Comparison of ENCODE assay signal across 24 mouse cellular contexts in the genomic region with DNA sequence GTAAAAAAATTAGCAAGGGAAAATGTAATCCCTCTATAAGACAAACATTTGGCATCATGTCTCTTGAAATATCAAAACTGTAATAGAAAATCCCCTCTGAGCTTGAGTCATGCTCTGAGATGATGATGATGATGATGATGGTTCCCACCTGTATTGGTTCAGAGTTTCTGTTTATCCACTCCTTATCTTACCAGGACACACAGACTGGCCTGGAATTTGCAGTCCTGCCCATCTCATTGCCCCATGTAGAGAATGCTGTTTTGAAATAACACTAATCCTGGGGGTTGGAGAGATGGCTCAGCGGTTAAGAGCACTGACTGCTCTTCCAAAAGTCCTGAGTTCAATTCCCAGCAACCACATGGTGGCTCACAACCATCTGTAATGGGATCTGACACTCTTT. TPM values are rescaled to one million over a fixed set of nuclear protein-coding genes. Genes with fewer than 3 reads are reported as not detected.
DNase-seq lines count a peak whose midpoint lies in the region; ATAC-seq lines count a peak whose summit lies in the region.
"Had no signal": no experiment of that assay in that cellular context is flagged by ENCODE, and none has a peak within 500 bp of the region (broad histone marks: within the 10 kb centered on the region; RNA-seq: fewer than 3 reads in every experiment).

No protein-coding gene starts in this region.

- H3K27me3 ChIP-seq in erythroblast, embryonic 14.5 days (ENCODE audit: control insufficient read depth), result peaks cover 22% of the 10 kb centered on the region
- H3K27me3 ChIP-seq in liver, embryonic 11.5 days (replicated peaks; ENCODE audit: control insufficient read depth, insufficient read depth, low read length), result peaks cover 16% of the 10 kb centered on the region
- H3K27me3 ChIP-seq in liver, embryonic 15.5 days, result peaks cover 22% of the 10 kb centered on the region
- H3K27me3 ChIP-seq: forebrain, embryonic 12.5 days; hindbrain, embryonic 12.5 days; hindbrain, embryonic 15.5 days; Patski had no signal

- no peaks in the 10 kb centered on the region for H3K9me3 ChIP-seq in erythroblast, embryonic 14.5 days (ENCODE audit: control insufficient read depth, low read length)
- H3K9me3 ChIP-seq in liver, embryonic 11.5 days (ENCODE audit: control insufficient read depth, low read length), result no peaks in the 10 kb centered on the region
- H3K9me3 ChIP-seq in liver, embryonic 15.5 days (replicated peaks), result no peaks in the 10 kb centered on the region
- H3K9me3 ChIP-seq: forebrain, embryonic 12.5 days; G1E; heart, embryonic 13.5 days; hindbrain, embryonic 12.5 days; hindbrain, embryonic 15.5 days had no signal

- DNase-seq in liver, result peak; percentile 51
- no peak for DNase-seq in liver, embryonic 11.5 days (ENCODE audit: low spot score)
- DNase-seq in adrenal gland, postnatal 36 days, result no peak
- no peak for DNase-seq in adrenal gland, postnatal 14 days
- DNase-seq: adrenal gland, postnatal 25 days; B cell, adult 2 months; cerebellum, adult 8-10 months; cerebellum, postnatal 14 days; gastrocnemius, postnatal 10 days; gastrocnemius, postnatal 36 days had no signal

- H3K4me1 ChIP-seq in erythroblast, embryonic 14.5 days (ENCODE audit: control insufficient read depth), result peaks cover 94% of the 10 kb centered on the region
- peaks cover 39% of the 10 kb centered on the region for H3K4me1 ChIP-seq in liver, embryonic 11.5 days (replicated peaks; ENCODE audit: control insufficient read depth, insufficient read depth, low read length)
- peaks cover 92% of the 10 kb centered on the region for H3K4me1 ChIP-seq in liver, embryonic 15.5 days (replicated peaks)

- H3K4me3 ChIP-seq in erythroblast, embryonic 14.5 days (replicated peaks), result peak overlapping the region; percentile 83
- H3K4me3 ChIP-seq in liver, embryonic 11.5 days (ENCODE audit: low read depth, low read length), result no peak overlapping the region
- H3K4me3 ChIP-seq in liver, embryonic 15.5 days (replicated peaks), result no peak overlapping the region
- H3K4me3 ChIP-seq: forebrain, embryonic 12.5 days; heart, embryonic 13.5 days; hindbrain, embryonic 12.5 days; hindbrain, embryonic 15.5 days had no signal

- WGBS in liver, embryonic 11.5 days, result 77% methylated on average over 1 of the region's 1 CpGs
- WGBS in liver, embryonic 15.5 days (ENCODE audit: insufficient replicate concordance), result 79% methylated on average over 1 of the region's 1 CpGs

- H3K9ac ChIP-seq in liver, embryonic 11.5 days (ENCODE audit: low read depth, low read length), result no peak overlapping the region
- H3K9ac ChIP-seq in liver, embryonic 15.5 days, result peak overlapping the region; percentile 22; the same call in 1 of the 2 replicates
- H3K9ac ChIP-seq: forebrain, embryonic 12.5 days; heart, embryonic 13.5 days; hindbrain, embryonic 12.5 days; hindbrain, embryonic 15.5 days had no signal

- no peak overlapping the region for H3K4me2 ChIP-seq in liver, embryonic 11.5 days
- peak overlapping the region; percentile 82 for H3K4me2 ChIP-seq in liver, embryonic 15.5 days
- H3K4me2 ChIP-seq: forebrain, embryonic 12.5 days; hindbrain, embryonic 12.5 days had no signal

- H3K27ac ChIP-seq in liver, embryonic 11.5 days (ENCODE audit: low read depth, low read length), result no peak overlapping the region
- peak overlapping the region; percentile 98 for H3K27ac ChIP-seq in liver, embryonic 15.5 days (replicated peaks)
- H3K27ac ChIP-seq: forebrain, embryonic 12.5 days; heart, embryonic 13.5 days; hindbrain, embryonic 15.5 days had no signal

- peaks cover 58% of the 10 kb centered on the region for H3K36me3 ChIP-seq in erythroblast, embryonic 14.5 days (ENCODE audit: control insufficient read depth)
- no peaks in the 10 kb centered on the region for H3K36me3 ChIP-seq in liver, embryonic 11.5 days (ENCODE audit: control insufficient read depth, insufficient read depth, low read length)
- H3K36me3 ChIP-seq in liver, embryonic 15.5 days (replicated peaks), result peaks cover 16% of the 10 kb centered on the region
- H3K36me3 ChIP-seq: forebrain, embryonic 12.5 days; G1E; heart, embryonic 13.5 days; hindbrain, embryonic 12.5 days; hindbrain, embryonic 15.5 days had no signal

- ATAC-seq in erythroblast, adult 5-6 weeks (replicated peaks; ENCODE audit: low FRiP score, poor library complexity, severe bottlenecking), result no peak
- no peak for ATAC-seq in liver, embryonic 11.5 days (replicated peaks; ENCODE audit: low FRiP score)
- ATAC-seq in liver, embryonic 15.5 days (ENCODE audit: insufficient read depth), result no peak
- ATAC-seq: forebrain, embryonic 16.5 days; intestine, postnatal 0 days had no signal

RNA-seq across cellular contexts. Expression of gene Ypel4, which starts 1.5 kb away (rescaled TPM):
- 145 and 156 TPM in 2 replicates for polyA plus RNA-seq in erythroblast, embryonic 14.5 days (2012)
- total RNA-seq in erythroblast, adult 5-6 weeks (2015; ENCODE audit: low replicate concordance), result 1,364 and 1,503 TPM in 2 replicates
- total RNA-seq in erythroblast, adult 5-6 weeks (2017; ENCODE audit: low replicate concordance), result 1,636 and 1,967 TPM in 2 replicates
- polyA plus RNA-seq in liver, embryonic 11.5 days (2014; fragmentation: Nextera tagmentation; extraction: Ambion mirVana), result 11.4 and 14.2 TPM in 2 replicates
- polyA plus RNA-seq in liver, embryonic 15.5 days (2015; fragmentation: Nextera tagmentation; extraction: Ambion mirVana), result 66.9 and 75.7 TPM in 2 replicates
- 1 to 10 TPM; 2.8 to 5.0 TPM for total RNA-seq in adrenal gland, postnatal 36 days (2021)
- total RNA-seq in adrenal gland, postnatal 14 days (2021), result 6.5 and 8.6 TPM in 2 replicates
- total RNA-seq: granulocyte monocyte progenitor cell, adult 5-6 weeks had no signal

RNA-seq across cellular contexts. Expression of gene Clp1, which starts 5.2 kb away (rescaled TPM):
- polyA plus RNA-seq in erythroblast, embryonic 14.5 days (2012), result 0.18 and 0.22 TPM in 2 replicates
- 53.6 and 64.6 TPM in 2 replicates for total RNA-seq in erythroblast, adult 5-6 weeks (2015; ENCODE audit: low replicate concordance)
- total RNA-seq in erythroblast, adult 5-6 weeks (2017; ENCODE audit: low replicate concordance), result 46.7 and 70.3 TPM in 2 replicates
- 59.3 and 63.4 TPM in 2 replicates for polyA plus RNA-seq in liver, embryonic 11.5 days (2014; fragmentation: Nextera tagmentation; extraction: Ambion mirVana)
- polyA plus RNA-seq in liver, embryonic 15.5 days (2015; fragmentation: Nextera tagmentation; extraction: Ambion mirVana), result 53.9 and 59.7 TPM in 2 replicates
- 10 to 100 TPM; 13.5 to 16.4 TPM for total RNA-seq in adrenal gland, postnatal 36 days (2021)
- 14.5 and 15.7 TPM in 2 replicates for total RNA-seq in adrenal gland, postnatal 14 days (2021)

RNA-seq across cellular contexts. Expression of gene Gm19426, which starts 11.1 kb away (rescaled TPM):
- polyA plus RNA-seq in erythroblast, embryonic 14.5 days (2012), result 0.10 and 0.76 TPM in 2 replicates
- not detected in 2 replicates for total RNA-seq in erythroblast, adult 5-6 weeks (2015; ENCODE audit: low replicate concordance)
- total RNA-seq in erythroblast, adult 5-6 weeks (2017; ENCODE audit: low replicate concordance), result not detected in 2 replicates
- 2.9 and 3.3 TPM in 2 replicates for polyA plus RNA-seq in liver, embryonic 11.5 days (2014; fragmentation: Nextera tagmentation; extraction: Ambion mirVana)
- polyA plus RNA-seq in liver, embryonic 15.5 days (2015; fragmentation: Nextera tagmentation; extraction: Ambion mirVana), result 1.4 and 1.5 TPM in 2 replicates
- 1 to 10 TPM; 1.5 to 2.4 TPM for total RNA-seq in adrenal gland, postnatal 36 days (2021)
- total RNA-seq in adrenal gland, postnatal 14 days (2021), result 5.2 and 5.3 TPM in 2 replicates
- total RNA-seq: CH12.LX; G1E; granulocyte monocyte progenitor cell, adult 5-6 weeks; hematopoietic stem cell, adult 5-6 weeks had no signal
- polyA plus RNA-seq: G1E had no signal

RNA-seq across cellular contexts. Expression of gene Zdhhc5, which starts 17.4 kb away (rescaled TPM):
- polyA plus RNA-seq in erythroblast, embryonic 14.5 days (2012), result 5.5 and 5.9 TPM in 2 replicates
- 28.4 and 29.2 TPM in 2 replicates for total RNA-seq in erythroblast, adult 5-6 weeks (2015; ENCODE audit: low replicate concordance)
- total RNA-seq in erythroblast, adult 5-6 weeks (2017; ENCODE audit: low replicate concordance), result 39.8 and 41.3 TPM in 2 replicates
- polyA plus RNA-seq in liver, embryonic 11.5 days (2014; fragmentation: Nextera tagmentation; extraction: Ambion mirVana), result 26.5 and 28.8 TPM in 2 replicates
- polyA plus RNA-seq in liver, embryonic 15.5 days (2015; fragmentation: Nextera tagmentation; extraction: Ambion mirVana), result 17.3 and 18.4 TPM in 2 replicates
- 10 to 100 TPM; 63.3 to 63.9 TPM for total RNA-seq in adrenal gland, postnatal 36 days (2021)
- 52.8 and 58.1 TPM in 2 replicates for total RNA-seq in adrenal gland, postnatal 14 days (2021)

RNA-seq across cellular contexts. Expression of gene Serping1, which starts 42.9 kb away (rescaled TPM):
- not detected in 2 replicates for polyA plus RNA-seq in erythroblast, embryonic 14.5 days (2012)
- total RNA-seq in erythroblast, adult 5-6 weeks (2015; ENCODE audit: low replicate concordance), result 4.2 and 7.3 TPM in 2 replicates
- 2.1 and 3.1 TPM in 2 replicates for total RNA-seq in erythroblast, adult 5-6 weeks (2017; ENCODE audit: low replicate concordance)
- polyA plus RNA-seq in liver, embryonic 11.5 days (2014; fragmentation: Nextera tagmentation; extraction: Ambion mirVana), result 38.4 and 43.2 TPM in 2 replicates
- 84.2 and 102 TPM in 2 replicates for polyA plus RNA-seq in liver, embryonic 15.5 days (2015; fragmentation: Nextera tagmentation; extraction: Ambion mirVana)
- total RNA-seq in adrenal gland, postnatal 36 days (2021), result 10 to 100 TPM; 63.0 to 84.6 TPM
- 73.1 and 93.2 TPM in 2 replicates for total RNA-seq in adrenal gland, postnatal 14 days (2021)
- total RNA-seq: CH12.LX; G1E; granulocyte monocyte progenitor cell, adult 5-6 weeks; hematopoietic stem cell, adult 5-6 weeks had no signal
- polyA plus RNA-seq: G1E had no signal

Comparison
In these comparisons a context has a peak if more than half of its experiments do, and no peak if none do; other contexts are left out.
1. RNA of gene Ypel4, which starts 1.5 kb away (total RNA-seq): 1,364 to 1,967 TPM in erythroblast, adult 5-6 weeks; 6.5 to 8.6 TPM in adrenal gland, postnatal 14 days and 2.8 to 5.0 TPM in adrenal gland, postnatal 36 days; every median in the first group is over 100 times any median in the second.